In genomic region chr2:104207948-104208347, GRCm38 (mm10) we compare ENCODE assay signal across 8 mouse cellular contexts.
DNase-seq lines count a peak whose midpoint lies in the region; ATAC-seq lines count a peak whose summit lies in the region.

No protein-coding gene starts in this region.

- ATAC-seq in frontal cortex, adult (ENCODE audit: low TSS enrichment), result peak; percentile 84

- DNase-seq in frontal cortex, postnatal 25 days (ENCODE audit: low spot score in 2 of 2), result no peak
- peak; percentile 93 for DNase-seq in brain, adult 2 months (ENCODE audit: low read depth, low spot score)
- DNase-seq in frontal cortex, postnatal 14 days (ENCODE audit: low spot score in 2 of 2), result peak; percentile 44 to 57
- peak; percentile 66 for DNase-seq in mesoderm, embryonic 11.5 days (ENCODE audit: low read depth, low spot score)
- no peak for DNase-seq in B cell, adult 2 months
- no peak for DNase-seq in spleen, postnatal 14 days (ENCODE audit: low spot score in 2 of 2)
- no peak for DNase-seq in kidney, adult 18-20 months

Comparison
In these comparisons a context has a peak if more than half of its experiments do, and no peak if none do; other contexts are left out.
1. DNase-seq: peak in brain, adult 2 months (single experiment), frontal cortex, postnatal 14 days (2 of 2) and mesoderm, embryonic 11.5 days (single experiment); none in frontal cortex, postnatal 25 days (0 of 2), B cell, adult 2 months (0 of 2), spleen, postnatal 14 days (0 of 2) and kidney, adult 18-20 months (single experiment).